Mouse (Mus musculus) brown adipose tissue, adult 24 weeks (tissue): ENCODE results near the gene Ces1d. TPM values are rescaled to one million over a fixed set of nuclear protein-coding genes. Genes with fewer than 3 reads are reported as not detected.

Experiments used
- H3K27ac ChIP-seq: fragments of 200-500 bp; replicated peaks from 2 replicates; pipeline ENCODE4 v1.5.1; 2012; ENCODE audit warnings: low read depth, mild to moderate bottlenecking, low read length
- H3K4me1 ChIP-seq: fragments of 200-500 bp; 2 replicates; pipeline ENCODE4 v1.6.1; 2012; ENCODE audit warnings: low read length, mixed read lengths; ENCODE audit not compliant: control insufficient read depth, insufficient read depth, insufficient read length
- H3K4me3 ChIP-seq: fragments of 200-500 bp; 2 replicates; pipeline ENCODE4 v1.5.1; 2012; ENCODE audit warnings: low read depth, mild to moderate bottlenecking, low read length, moderate library complexity; ENCODE audit not compliant: insufficient read depth
- polyA plus RNA-seq: library from polyadenylated mRNA; stranded (reverse); fragments of >200 nt; gene quantifications from 2 replicates; pipeline ENCODE4 v1.2.4, GENCODE M21; 2012; ENCODE audit not compliant: missing spikeins, insufficient read depth, insufficient read length

Ces1d gene
- polyA plus RNA-seq, 1 experiment = 911 TPM

GRCm38 (mm10) chr8:93180581-93181129 lies 17.0 kb downstream of the Ces1d start:
- H3K4me3 ChIP-seq = no peak overlapping the region
- no peaks in the 10 kb centered on the region for H3K4me1 ChIP-seq
- 0 out of 2 replicates have a peak overlapping the region, but pooled peaks have one; percentile 42 for H3K27ac ChIP-seq

GRCm38 (mm10) chr8:93176593-93176992 lies 21.0 kb downstream of the Ces1d start:
- Histone ChIP-seq H3K4me1 (no peaks in the 10 kb centered on the region), H3K4me3 (no peak overlapping the region), H3K27ac (no peak overlapping the region)

GRCm38 (mm10) chr8:93174554-93174953 lies 23.1 kb downstream of the Ces1d start:
- H3K4me1 ChIP-seq = no peaks in the 10 kb centered on the region
- H3K4me3 ChIP-seq = no peak overlapping the region
- H3K27ac ChIP-seq = no peak overlapping the region

GRCm38 (mm10) chr8:93171846-93172590 lies 25.6 kb downstream of the Ces1d start:
- Histone ChIP-seq H3K4me3 (no peak overlapping the region), H3K27ac (no peak overlapping the region), H3K4me1 (no peaks in the 10 kb centered on the region)

GRCm38 (mm10) chr8:93163363-93163762 lies 34.3 kb downstream of the Ces1d start:
- no peak overlapping the region for H3K27ac ChIP-seq
- H3K4me1 ChIP-seq = no peaks in the 10 kb centered on the region
- no peak overlapping the region for H3K4me3 ChIP-seq

GRCm38 (mm10) chr8:93151401-93151800 lies 46.2 kb downstream of the Ces1d start:
- no peak overlapping the region for H3K4me3 ChIP-seq
- H3K4me1 ChIP-seq = no peaks in the 10 kb centered on the region

GRCm38 (mm10) chr8:93147331-93147730 lies 50.3 kb downstream of the Ces1d start:
- no peaks in the 10 kb centered on the region for H3K4me1 ChIP-seq
- H3K4me3 ChIP-seq = no peak overlapping the region
- H3K27ac ChIP-seq = no peak overlapping the region

More at GRCm38 (mm10) chr8:93151401-93151800, 46.2 kb downstream of the Ces1d start:
- no peak overlapping the region for H3K27ac ChIP-seq

- Histone ChIP-seq H3K27ac (no peak overlapping the region), H3K4me3 (no peak overlapping the region), H3K4me1 (no peaks in the 10 kb centered on the region)
These were observed 56.9 kb downstream of the Ces1d start for GRCm38 (mm10) chr8:93140696-93141095.

GRCm38 (mm10) chr8:93132196-93132595 lies 65.4 kb downstream of the Ces1d start:
- H3K4me3 ChIP-seq = no peak overlapping the region
- H3K4me1 ChIP-seq = no peaks in the 10 kb centered on the region
- H3K27ac ChIP-seq = no peak overlapping the region

GRCm38 (mm10) chr8:93131233-93131980 lies 66.2 kb downstream of the Ces1d start, which contains the start of gene Ces1c:
Ces1c (minus strand) TSS chr8:93131283.
- Histone ChIP-seq H3K27ac (no peak within 1 kb of the TSS), H3K4me1 (no peaks in the 10 kb centered on the region), H3K4me3 (no peak within 1 kb of the TSS)

GRCm38 (mm10) chr8:93126476-93126875 lies 71.2 kb downstream of the Ces1d start:
- Histone ChIP-seq H3K4me1 (no peaks in the 10 kb centered on the region), H3K27ac (no peak overlapping the region), H3K4me3 (no peak overlapping the region)

- Histone ChIP-seq H3K27ac (no peak overlapping the region), H3K4me3 (no peak overlapping the region), H3K4me1 (no peaks in the 10 kb centered on the region)
These were observed 75.6 kb downstream of the Ces1d start for GRCm38 (mm10) chr8:93122005-93122404.

Other genes with a start within 250 kb of the Ces1d start
- gene Slc6a2, start 237.8 kb downstream of the Ces1d start, polyA plus RNA-seq = not detected in 2 replicates
- gene Ces1a, start 149.6 kb downstream of the Ces1d start, polyA plus RNA-seq = not detected in 2 replicates
- not detected in 2 replicates for gene Ces1b, start 117.8 kb downstream of the Ces1d start, polyA plus RNA-seq
- gene Ces1c, start 66.6 kb downstream of the Ces1d start, polyA plus RNA-seq = 0.75 TPM in 1 of 2 replicates, not detected in the other
- gene Ces1e, start 31.8 kb upstream of the Ces1d start, polyA plus RNA-seq = not detected in 2 replicates
- 56.1 and 58.5 TPM in 2 replicates for gene Ces1f, start 81.9 kb upstream of the Ces1d start, polyA plus RNA-seq
- gene Ces1g, start 139.5 kb upstream of the Ces1d start, polyA plus RNA-seq = not detected in 2 replicates
- gene Ces1h, start 181.9 kb upstream of the Ces1d start, polyA plus RNA-seq = not detected in 2 replicates